Mouse (Mus musculus) midbrain, embryonic 12.5 days (tissue): ENCODE measurements around the gene Gm8300. TPM values are rescaled to one million over a fixed set of nuclear protein-coding genes. Genes with fewer than 3 reads are reported as not detected.
"Not testable (repeated sequence)": the region's sequence is repeated elsewhere in the genome, so short reads cannot be mapped to it uniquely, and the experiment has no call there.

Experiments used
- ATAC-seq: fragments of 200-750 bp; cut with Nextera tagmentation; 2 replicates; pipeline ENCODE4 v1.8.0; 2017; ENCODE audit warnings: low read depth, moderate TSS enrichment, moderate library complexity; ENCODE audit not compliant: low FRiP score
- H3K27ac ChIP-seq: fragments of 300-500 bp; sonication (generic); replicated peaks from 2 replicates; pipeline ENCODE4 v1.5.1; 2016; ENCODE audit warnings: mild to moderate bottlenecking
- H3K27me3 ChIP-seq: fragments of 300-500 bp; sonication (generic); 2 replicates; pipeline ENCODE4 v1.6.1; 2016; ENCODE audit warnings: mild to moderate bottlenecking
- H3K36me3 ChIP-seq: fragments of 300-500 bp; sonication (generic); 2 replicates; pipeline ENCODE4 v1.6.1; 2016
- H3K4me1 ChIP-seq: fragments of 300-500 bp; sonication (generic); 2 replicates; pipeline ENCODE4 v1.6.1; 2016
- H3K4me2 ChIP-seq: fragments of 300-500 bp; sonication (generic); replicated peaks from 2 replicates; pipeline ENCODE4 v1.6.1; 2016; ENCODE audit warnings: mild to moderate bottlenecking, moderate library complexity
- H3K4me3 ChIP-seq: fragments of 300-500 bp; sonication (generic); 2 replicates; pipeline ENCODE4 v1.5.1; 2016; ENCODE audit warnings: mild to moderate bottlenecking
- H3K9ac ChIP-seq: fragments of 300-500 bp; sonication (generic); replicated peaks from 2 replicates; pipeline ENCODE4 v1.6.1; 2016; ENCODE audit warnings: mild to moderate bottlenecking, moderate library complexity
- H3K9me3 ChIP-seq: fragments of 300-500 bp; sonication (generic); 2 replicates; pipeline ENCODE4 v1.6.1; 2016; ENCODE audit warnings: mild to moderate bottlenecking
- WGBS: fragments of 180-500 bp; shearing (Covaris S2); methylation state at CpG from one replicate; pipeline ENCODE4 v1.1.7; 2016; 5-methylcytosine and 5-hydroxymethylcytosine counted together
- polyA plus RNA-seq: library from polyadenylated mRNA; unstranded; fragments of >200 nt; fragmentation: Nextera tagmentation; extraction: Ambion mirVana; gene quantifications from 2 replicates; pipeline ENCODE4 v1.2.1, GENCODE M21; 2016

Gm8300 gene
- polyA plus RNA-seq, 1 experiment from 2014 or later: not detected

DNA sequence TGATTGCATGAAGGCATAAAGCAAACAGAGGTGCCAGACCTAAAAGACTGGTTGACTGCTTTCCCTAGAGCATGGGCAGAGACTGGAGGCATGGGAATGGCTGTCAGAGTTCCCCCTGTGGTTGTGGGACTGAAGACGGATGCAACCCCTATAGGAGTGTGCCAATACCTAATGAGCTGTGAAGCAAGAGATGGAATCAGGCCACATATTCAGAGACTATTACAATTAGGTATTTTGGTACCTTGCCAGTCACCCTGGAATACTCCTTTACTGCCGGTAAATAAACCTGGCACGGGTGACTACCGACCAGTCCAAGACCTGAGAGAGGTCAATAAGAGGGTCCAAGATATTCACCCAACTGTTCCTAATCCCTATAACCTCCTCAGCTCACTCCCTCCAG, 36.5 kb downstream of the Gm8300 start:
- H3K27me3 ChIP-seq, H3K4me1 ChIP-seq, H3K4me2 ChIP-seq, H3K27ac ChIP-seq, H3K9me3 ChIP-seq, ATAC-seq, H3K9ac ChIP-seq, H3K36me3 ChIP-seq, H3K4me3 ChIP-seq: not testable (repeated sequence)
- 96% methylated on average over 4 of the region's 4 CpGs for WGBS

Other genes with a start within 250 kb of the Gm8300 start
- 62.1 and 62.2 TPM in 2 replicates for gene Vipas39, start 248.1 kb upstream of the Gm8300 start, polyA plus RNA-seq
- gene Ahsa1, start 247.8 kb upstream of the Gm8300 start, polyA plus RNA-seq: 188 and 195 TPM in 2 replicates
- 1.0 and 1.2 TPM in 2 replicates for gene Ism2, start 214.6 kb upstream of the Gm8300 start, polyA plus RNA-seq
- 54.8 and 65.2 TPM in 2 replicates for gene Sptlc2, start 126.0 kb upstream of the Gm8300 start, polyA plus RNA-seq
- 281 and 287 TPM in 2 replicates for gene Slirp, start 70.4 kb upstream of the Gm8300 start, polyA plus RNA-seq
- 51.2 and 55.2 TPM in 2 replicates for gene Alkbh1, start 70.3 kb upstream of the Gm8300 start, polyA plus RNA-seq
- 152 and 155 TPM in 2 replicates for gene Snw1, start 42.0 kb upstream of the Gm8300 start, polyA plus RNA-seq
- not detected in 2 replicates for gene Gm5788, start 19.6 kb upstream of the Gm8300 start, polyA plus RNA-seq
- not detected in 2 replicates for gene Oog1, start 88.4 kb downstream of the Gm8300 start, polyA plus RNA-seq
- not detected in 2 replicates for gene Gm4027, start 104.6 kb downstream of the Gm8300 start, polyA plus RNA-seq
- not detected in 2 replicates for gene Gm16381, start 130.3 kb downstream of the Gm8300 start, polyA plus RNA-seq